8 mouse cellular contexts compared by ENCODE assay signal in the genomic region with DNA sequence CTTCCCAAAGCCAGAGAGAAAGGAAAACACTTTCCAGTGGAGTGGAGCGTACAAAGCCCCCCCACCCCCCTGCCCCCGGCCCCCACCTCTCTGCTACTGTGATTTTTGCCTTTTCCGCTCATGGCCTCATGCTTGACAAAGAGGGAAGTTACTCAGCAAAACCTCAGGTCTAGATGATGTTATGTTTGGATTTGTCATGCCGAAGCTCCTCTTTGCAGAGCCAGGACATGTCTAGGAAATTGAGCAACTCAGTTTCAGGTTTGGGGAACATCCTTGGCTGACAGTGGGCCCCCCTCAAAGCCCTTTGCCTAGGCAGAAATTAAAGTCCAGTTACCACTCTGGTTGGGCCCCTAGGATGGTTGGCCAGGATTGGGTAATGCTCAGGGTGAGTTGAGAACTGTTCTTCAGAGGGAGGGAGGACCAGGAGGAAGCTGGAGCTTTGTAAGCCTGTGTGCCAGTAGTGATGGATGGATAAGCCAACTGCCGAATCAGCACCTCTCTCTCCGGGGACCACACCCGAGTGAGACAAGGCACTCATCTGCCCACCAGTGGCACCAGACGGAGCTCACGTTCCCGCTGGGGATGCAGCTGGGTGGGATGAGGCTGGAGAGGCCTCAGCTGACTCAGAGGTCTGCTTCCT. TPM values are rescaled to one million over a fixed set of nuclear protein-coding genes. Genes with fewer than 3 reads are reported as not detected.
DNase-seq lines count a peak whose midpoint lies in the region; ATAC-seq and TF ChIP-seq lines count a peak whose summit lies in the region.

No protein-coding gene starts in this region.

- H3K27ac ChIP-seq in hindbrain, embryonic 13.5 days: no peak overlapping the region
- H3K27ac ChIP-seq in hindbrain, embryonic 11.5 days (ENCODE audit: low read depth, low read length): no peak overlapping the region
- peak overlapping the region; percentile 38; the same call in 1 of the 2 replicates for H3K27ac ChIP-seq in intestine, embryonic 15.5 days

- TF ChIP-seq CTCF in brain, embryonic 14.5 days (IDR thresholded peaks at IDR 0.05; ENCODE audit: borderline replicate concordance, extremely low read depth, insufficient read depth, insufficient read length): no peak

- peak overlapping the region; percentile 35; the same call in 1 of the 2 replicates for H3K9ac ChIP-seq in hindbrain, embryonic 13.5 days
- no peak overlapping the region for H3K9ac ChIP-seq in hindbrain, embryonic 11.5 days (ENCODE audit: low read depth, low read length)
- no peak overlapping the region for H3K9ac ChIP-seq in intestine, embryonic 15.5 days

- WGBS in hindbrain, embryonic 13.5 days: 53% methylated on average over 10 of the region's 10 CpGs
- WGBS in hindbrain, embryonic 11.5 days: 51% methylated on average over 9 of the region's 10 CpGs
- 47% methylated on average over 10 of the region's 10 CpGs for WGBS in intestine, embryonic 15.5 days

- ATAC-seq in hindbrain, embryonic 13.5 days (ENCODE audit: low FRiP score): no peak
- no peak for ATAC-seq in hindbrain, embryonic 11.5 days (ENCODE audit: low FRiP score)
- no peak for ATAC-seq in intestine, embryonic 15.5 days
- peak; percentile 86 for ATAC-seq in megakaryocyte progenitor cell, adult 5-6 weeks (replicated peaks; ENCODE audit: poor library complexity)

- no peaks in the 10 kb centered on the region for H3K27me3 ChIP-seq in hindbrain, embryonic 13.5 days
- no peaks in the 10 kb centered on the region for H3K27me3 ChIP-seq in hindbrain, embryonic 11.5 days (ENCODE audit: control insufficient read depth, insufficient read depth, low read length)
- H3K27me3 ChIP-seq in intestine, embryonic 15.5 days (replicated peaks): no peaks in the 10 kb centered on the region

- H3K36me3 ChIP-seq in hindbrain, embryonic 13.5 days: peaks cover 12% of the 10 kb centered on the region
- peaks cover 8% of the 10 kb centered on the region; the same call in 1 of the 2 replicates for H3K36me3 ChIP-seq in hindbrain, embryonic 11.5 days (ENCODE audit: control insufficient read depth, insufficient read depth, low read length)
- peaks cover 8% of the 10 kb centered on the region for H3K36me3 ChIP-seq in intestine, embryonic 15.5 days

- DNase-seq in hindbrain, embryonic 11.5 days (ENCODE audit: low spot score): no peak
- peak; percentile 15 for DNase-seq in brain, embryonic 14.5 days (ENCODE audit: low read depth)
- no peak for DNase-seq in left cerebral cortex, postnatal 10 days (ENCODE audit: extremely low spot score in 1 of 2, low spot score in 2 of 2)
- DNase-seq in T-cell, adult 2 months (ENCODE audit: low spot score): no peak
- no peak for DNase-seq in adrenal gland, postnatal 10 days

- H3K9me3 ChIP-seq in hindbrain, embryonic 13.5 days: no peaks in the 10 kb centered on the region
- H3K9me3 ChIP-seq in hindbrain, embryonic 11.5 days (ENCODE audit: control insufficient read depth, low read length): no peaks in the 10 kb centered on the region
- no peaks in the 10 kb centered on the region for H3K9me3 ChIP-seq in intestine, embryonic 15.5 days

- H3K4me3 ChIP-seq in hindbrain, embryonic 13.5 days: no peak overlapping the region
- no peak overlapping the region for H3K4me3 ChIP-seq in hindbrain, embryonic 11.5 days (ENCODE audit: low read depth, low read length)
- no peak overlapping the region for H3K4me3 ChIP-seq in intestine, embryonic 15.5 days (replicated peaks)

- intact Hi-C loops in left cerebral cortex, postnatal 10 days (cut with DNase I): no loop called here

- TF ChIP-seq POLR2A in brain, embryonic 14.5 days (IDR thresholded peaks at IDR 0.05; ENCODE audit: borderline replicate concordance, extremely low read depth, insufficient read depth, insufficient read length, poor library complexity, severe bottlenecking): no peak

- peak overlapping the region; percentile 21; the same call in 1 of the 2 replicates for H3K4me2 ChIP-seq in hindbrain, embryonic 13.5 days
- no peak overlapping the region for H3K4me2 ChIP-seq in hindbrain, embryonic 11.5 days (replicated peaks; ENCODE audit: low read depth, low read length)
- H3K4me2 ChIP-seq in intestine, embryonic 15.5 days (replicated peaks): peak overlapping the region; percentile 38; the same call in 1 of the 2 replicates

- peaks cover 26% of the 10 kb centered on the region for H3K4me1 ChIP-seq in hindbrain, embryonic 13.5 days (replicated peaks)
- H3K4me1 ChIP-seq in hindbrain, embryonic 11.5 days (replicated peaks; ENCODE audit: control insufficient read depth, insufficient read depth, low read length): no peaks in the 10 kb centered on the region
- H3K4me1 ChIP-seq in intestine, embryonic 15.5 days (replicated peaks): peaks cover 4% of the 10 kb centered on the region; the same call in 1 of the 2 replicates

RNA-seq across cellular contexts. Expression of gene Stab1, which starts 2.3 kb away (rescaled TPM):
- polyA plus RNA-seq in hindbrain, embryonic 13.5 days (2015; fragmentation: Nextera tagmentation; extraction: Ambion mirVana): 24.8 and 25.2 TPM in 2 replicates
- 23.5 and 25.5 TPM in 2 replicates for polyA plus RNA-seq in hindbrain, embryonic 11.5 days (2014; fragmentation: Nextera tagmentation; extraction: Ambion mirVana)
- polyA plus RNA-seq in brain, embryonic 14.5 days (2012; rRNA removed): 28.7 and 35.1 TPM in 2 replicates
- 32.3 and 32.5 TPM in 2 replicates for polyA plus RNA-seq in intestine, embryonic 15.5 days (2015; fragmentation: Nextera tagmentation; extraction: Ambion mirVana)
- 3.2 and 6.7 TPM in 2 replicates for total RNA-seq in megakaryocyte progenitor cell, adult 5-6 weeks (2015)
- total RNA-seq in megakaryocyte progenitor cell, adult 5-6 weeks (2017): 0.44 and 0.87 TPM in 2 replicates
- total RNA-seq in left cerebral cortex, postnatal 10 days (2021): 10 to 100 TPM; 24.3 to 29.6 TPM
- total RNA-seq in adrenal gland, postnatal 10 days (2021): 10 to 100 TPM; 74.3 to 74.8 TPM

RNA-seq across cellular contexts. Expression of gene Nt5dc2, which starts 35.3 kb away (rescaled TPM):
- 273 and 282 TPM in 2 replicates for polyA plus RNA-seq in hindbrain, embryonic 13.5 days (2015; fragmentation: Nextera tagmentation; extraction: Ambion mirVana)
- 458 and 483 TPM in 2 replicates for polyA plus RNA-seq in hindbrain, embryonic 11.5 days (2014; fragmentation: Nextera tagmentation; extraction: Ambion mirVana)
- 369 and 407 TPM in 2 replicates for polyA plus RNA-seq in brain, embryonic 14.5 days (2012; rRNA removed)
- 261 and 315 TPM in 2 replicates for polyA plus RNA-seq in intestine, embryonic 15.5 days (2015; fragmentation: Nextera tagmentation; extraction: Ambion mirVana)
- 90.7 and 110 TPM in 2 replicates for total RNA-seq in megakaryocyte progenitor cell, adult 5-6 weeks (2015)
- 136 and 153 TPM in 2 replicates for total RNA-seq in megakaryocyte progenitor cell, adult 5-6 weeks (2017)
- 1 to 10 TPM; 6.6 to 8.5 TPM for total RNA-seq in left cerebral cortex, postnatal 10 days (2021)
- total RNA-seq in adrenal gland, postnatal 10 days (2021): 10 to 100 TPM; 52.0 to 52.6 TPM

RNA-seq across cellular contexts. Expression of gene Smim4, which starts 37.4 kb away (rescaled TPM):
- polyA plus RNA-seq in hindbrain, embryonic 13.5 days (2015; fragmentation: Nextera tagmentation; extraction: Ambion mirVana): 83.1 and 83.2 TPM in 2 replicates
- polyA plus RNA-seq in hindbrain, embryonic 11.5 days (2014; fragmentation: Nextera tagmentation; extraction: Ambion mirVana): 58.7 and 65.0 TPM in 2 replicates
- polyA plus RNA-seq in brain, embryonic 14.5 days (2012; rRNA removed): 31.2 and 46.2 TPM in 2 replicates
- polyA plus RNA-seq in intestine, embryonic 15.5 days (2015; fragmentation: Nextera tagmentation; extraction: Ambion mirVana): 90.1 TPM in 2 replicates
- total RNA-seq in megakaryocyte progenitor cell, adult 5-6 weeks (2015): 93.8 and 125 TPM in 2 replicates
- 45.3 and 89.8 TPM in 2 replicates for total RNA-seq in megakaryocyte progenitor cell, adult 5-6 weeks (2017)
- 10 to 100 TPM; 22.9 to 24.9 TPM for total RNA-seq in left cerebral cortex, postnatal 10 days (2021)
- 100 to 1,000 TPM in 1 of 2 experiments, 10 to 100 TPM in 1; 86.9 to 103 TPM for total RNA-seq in adrenal gland, postnatal 10 days (2021)

RNA-seq across cellular contexts. Expression of gene Tnnc1, which starts 42.0 kb away (rescaled TPM):
- 7.3 and 9.1 TPM in 2 replicates for polyA plus RNA-seq in hindbrain, embryonic 13.5 days (2015; fragmentation: Nextera tagmentation; extraction: Ambion mirVana)
- polyA plus RNA-seq in hindbrain, embryonic 11.5 days (2014; fragmentation: Nextera tagmentation; extraction: Ambion mirVana): 8.9 and 17.2 TPM in 2 replicates
- polyA plus RNA-seq in brain, embryonic 14.5 days (2012; rRNA removed): 4.6 and 6.3 TPM in 2 replicates
- 3.3 and 6.4 TPM in 2 replicates for polyA plus RNA-seq in intestine, embryonic 15.5 days (2015; fragmentation: Nextera tagmentation; extraction: Ambion mirVana)
- total RNA-seq in megakaryocyte progenitor cell, adult 5-6 weeks (2015): 0.94 TPM in 1 of 2 replicates, not detected in the other
- total RNA-seq in megakaryocyte progenitor cell, adult 5-6 weeks (2017): 0.54 and 0.87 TPM in 2 replicates
- 1 to 10 TPM; 2.9 to 3.7 TPM for total RNA-seq in left cerebral cortex, postnatal 10 days (2021)
- total RNA-seq in adrenal gland, postnatal 10 days (2021): 10 to 100 TPM; 11.1 to 45.0 TPM

RNA-seq across cellular contexts. Expression of gene Nisch, which starts 50.6 kb away (rescaled TPM):
- polyA plus RNA-seq in hindbrain, embryonic 13.5 days (2015; fragmentation: Nextera tagmentation; extraction: Ambion mirVana): 315 and 334 TPM in 2 replicates
- 251 and 305 TPM in 2 replicates for polyA plus RNA-seq in hindbrain, embryonic 11.5 days (2014; fragmentation: Nextera tagmentation; extraction: Ambion mirVana)
- 362 and 506 TPM in 2 replicates for polyA plus RNA-seq in brain, embryonic 14.5 days (2012; rRNA removed)
- 280 and 297 TPM in 2 replicates for polyA plus RNA-seq in intestine, embryonic 15.5 days (2015; fragmentation: Nextera tagmentation; extraction: Ambion mirVana)
- 94.2 and 113 TPM in 2 replicates for total RNA-seq in megakaryocyte progenitor cell, adult 5-6 weeks (2015)
- total RNA-seq in megakaryocyte progenitor cell, adult 5-6 weeks (2017): 69.7 and 88.2 TPM in 2 replicates
- total RNA-seq in left cerebral cortex, postnatal 10 days (2021): 100 to 1,000 TPM; 412 to 432 TPM
- 100 to 1,000 TPM; 224 to 328 TPM for total RNA-seq in adrenal gland, postnatal 10 days (2021)
